Mouse (Mus musculus) limb, embryonic 11.5 days (tissue): ENCODE data around the gene Cct7. TPM values are rescaled to one million over a fixed set of nuclear protein-coding genes. Genes with fewer than 3 reads are reported as not detected.
A peak's percentile ranks its signal among the peaks of the same experiment; 100 is the strongest.
"Not testable (repeated sequence)": the region's sequence is repeated elsewhere in the genome, so short reads cannot be mapped to it uniquely, and the experiment has no call there.

Source experiments
- ATAC-seq: fragments of 200-750 bp; cut with Nextera tagmentation; 2 replicates; pipeline ENCODE4 v1.8.0; 2017; ENCODE audit warnings: low read depth; ENCODE audit not compliant: insufficient number of reproducible peaks, low FRiP score, low TSS enrichment
- DNase-seq: peaks from one replicate; pipeline ENCODE4 v3.0.0-alpha.2; 2015; ENCODE audit warnings: low spot score
- H3K27ac ChIP-seq: fragments of 300-500 bp; sonication (generic); replicated peaks from 2 replicates; pipeline ENCODE4 v1.5.1; 2014; ENCODE audit warnings: low read depth, mild to moderate bottlenecking, low read length
- H3K27me3 ChIP-seq: fragments of 300-500 bp; sonication (generic); 2 replicates; pipeline ENCODE4 v1.6.1; 2014; ENCODE audit warnings: mild to moderate bottlenecking, low read length, mixed read lengths; ENCODE audit not compliant: control insufficient read depth, insufficient read depth
- H3K36me3 ChIP-seq: fragments of 300-500 bp; sonication (generic); 2 replicates; pipeline ENCODE4 v1.6.1; 2014; ENCODE audit warnings: mild to moderate bottlenecking, low read length, moderate library complexity, mixed read lengths; ENCODE audit not compliant: control insufficient read depth, insufficient read depth
- H3K4me1 ChIP-seq: fragments of 300-500 bp; sonication (generic); 2 replicates; pipeline ENCODE4 v1.6.1; 2014; ENCODE audit warnings: low read length, mixed read lengths; ENCODE audit not compliant: control insufficient read depth, insufficient read depth
- H3K4me2 ChIP-seq: fragments of 300-500 bp; sonication (generic); 2 replicates; pipeline ENCODE4 v1.6.1; 2014; ENCODE audit warnings: low read depth, mild to moderate bottlenecking, moderate library complexity; ENCODE audit not compliant: severe bottlenecking
- H3K4me3 ChIP-seq: fragments of 300-500 bp; sonication (generic); 2 replicates; pipeline ENCODE4 v1.5.1; 2014; ENCODE audit warnings: low read depth, low read length
- H3K9ac ChIP-seq: fragments of 300-500 bp; sonication (generic); 2 replicates; pipeline ENCODE4 v1.6.1; 2014; ENCODE audit warnings: mild to moderate bottlenecking, low read length
- H3K9me3 ChIP-seq: fragments of 300-500 bp; sonication (generic); 2 replicates; pipeline ENCODE4 v1.6.1; 2016; ENCODE audit warnings: low read length; ENCODE audit not compliant: control insufficient read depth
- WGBS: fragments of 180-500 bp; shearing (Covaris S2); extraction: QIAGEN DNeasy Blood & Tissue Kit; methylation state at CpG from one replicate; pipeline ENCODE4 v1.1.7; 2014; 5-methylcytosine and 5-hydroxymethylcytosine counted together
- polyA plus RNA-seq: library from polyadenylated mRNA; unstranded; fragments of >200 nt; fragmentation: Nextera tagmentation; extraction: Ambion mirVana; gene quantifications from 2 replicates; pipeline ENCODE4 v1.2.1, GENCODE M21; 2014

Gene Cct7
- polyA plus RNA-seq, 1 experiment from 2014 or later = 718 TPM

GRCm38 (mm10) chr6:85445286-85445685 lies 6.0 kb upstream of the Cct7 start:
- WGBS = 81% methylated on average over 5 of the region's 5 CpGs

GRCm38 (mm10) chr6:85447351-85447750 lies 4.0 kb upstream of the Cct7 start:
- no peak overlapping the region for H3K9ac ChIP-seq
- H3K27ac ChIP-seq = no peak overlapping the region
- 78% methylated on average over 6 of the region's 6 CpGs for WGBS
- no peak for DNase-seq
- H3K4me1 ChIP-seq = no peaks in the 10 kb centered on the region; the same call in 1 of the 2 replicates
- ATAC-seq = no peak
- H3K36me3 ChIP-seq = peaks cover 10% of the 10 kb centered on the region
- H3K9me3 ChIP-seq = no peaks in the 10 kb centered on the region
- H3K4me3 ChIP-seq = no peak overlapping the region
- no peak overlapping the region for H3K4me2 ChIP-seq
- no peaks in the 10 kb centered on the region for H3K27me3 ChIP-seq

More at GRCm38 (mm10) chr6:85445286-85445685, 6.0 kb upstream of the Cct7 start:
- DNase-seq = no peak
- Histone ChIP-seq H3K4me1 (no peaks in the 10 kb centered on the region), H3K27ac (no peak overlapping the region), H3K9ac (no peak overlapping the region), H3K36me3 (peaks cover 10% of the 10 kb centered on the region), H3K9me3 (no peaks in the 10 kb centered on the region), H3K27me3 (no peaks in the 10 kb centered on the region), H3K4me3 (no peak overlapping the region), H3K4me2 (no peak overlapping the region)
- ATAC-seq = no peak

- not testable (repeated sequence) for ATAC-seq
- WGBS = 76% methylated on average over 1 of the region's 1 CpGs
Measured at GRCm38 (mm10) chr6:85450140-85450539, 1.2 kb upstream of the Cct7 start.

GRCm38 (mm10) chr6:85451664-85452410 lies 523 bp downstream of the Cct7 start, which contains the start of gene Pradc1:
TSS of gene Pradc1 (minus strand) at chr6:85451970.
- peak; percentile 92 for ATAC-seq
- peaks cover 13% of the 10 kb centered on the region for H3K4me1 ChIP-seq
- under 1% methylated on average over 54 of the region's 54 CpGs for WGBS

More at GRCm38 (mm10) chr6:85450140-85450539, 1.2 kb upstream of the Cct7 start:
- H3K36me3 ChIP-seq, H3K9me3 ChIP-seq, DNase-seq, H3K27me3 ChIP-seq, H3K4me2 ChIP-seq, H3K27ac ChIP-seq, H3K9ac ChIP-seq: not testable (repeated sequence)
- H3K4me1 ChIP-seq = peaks cover 13% of the 10 kb centered on the region
- H3K4me3 ChIP-seq = peak overlapping the region; percentile 87; the same call in 1 of the 2 replicates

GRCm38 (mm10) chr6:85452411-85452665 lies 1.0 kb downstream of the Cct7 start:
- no peaks in the 10 kb centered on the region for H3K9me3 ChIP-seq
- peaks cover 2% of the 10 kb centered on the region; the same call in 1 of the 2 replicates for H3K36me3 ChIP-seq
- peaks cover 13% of the 10 kb centered on the region for H3K4me1 ChIP-seq
- H3K27me3 ChIP-seq = no peaks in the 10 kb centered on the region
- H3K4me3 ChIP-seq = peak overlapping the region; percentile 87
- peak overlapping the region; percentile 93 for H3K9ac ChIP-seq
- DNase-seq (no peak), ATAC-seq (no peak)
- H3K4me2 ChIP-seq = peak overlapping the region; percentile 95
- 0% methylated on average over 15 of the region's 15 CpGs for WGBS
- peak overlapping the region; percentile 86 for H3K27ac ChIP-seq

More at GRCm38 (mm10) chr6:85451664-85452410, 523 bp downstream of the Cct7 start, which contains the start of gene Pradc1:
- H3K4me2 ChIP-seq = peak within 1 kb of the TSS; percentile 95
- peak within 1 kb of the TSS; percentile 86 for H3K27ac ChIP-seq
- H3K9ac ChIP-seq = peak within 1 kb of the TSS; percentile 93
- H3K27me3 ChIP-seq = no peaks in the 10 kb centered on the region
- peak within 1 kb of the TSS; percentile 87 for H3K4me3 ChIP-seq
- DNase-seq = peak; percentile 99
- H3K36me3 ChIP-seq = peaks cover 2% of the 10 kb centered on the region; the same call in 1 of the 2 replicates
- H3K9me3 ChIP-seq = no peaks in the 10 kb centered on the region

GRCm38 (mm10) chr6:85452816-85453215 lies 1.5 kb downstream of the Cct7 start:
- H3K27ac ChIP-seq = no peak overlapping the region

GRCm38 (mm10) chr6:85459621-85460020 lies 8.3 kb downstream of the Cct7 start:
- WGBS = 88% methylated on average over 2 of the region's 2 CpGs
- Histone ChIP-seq H3K4me1 (no peaks in the 10 kb centered on the region), H3K27ac (no peak overlapping the region), H3K4me2 (no peak overlapping the region), H3K36me3 (peaks cover 26% of the 10 kb centered on the region), H3K9me3 (no peaks in the 10 kb centered on the region), H3K4me3 (no peak overlapping the region), H3K27me3 (no peaks in the 10 kb centered on the region), H3K9ac (no peak overlapping the region)
- no peak for DNase-seq
- ATAC-seq = no peak

More at GRCm38 (mm10) chr6:85452816-85453215, 1.5 kb downstream of the Cct7 start:
- Histone ChIP-seq H3K36me3 (no peaks in the 10 kb centered on the region), H3K4me1 (peaks cover 13% of the 10 kb centered on the region), H3K4me2 (peak overlapping the region; percentile 95), H3K9ac (peak overlapping the region; percentile 93), H3K4me3 (peak overlapping the region; percentile 87), H3K9me3 (no peaks in the 10 kb centered on the region), H3K27me3 (no peaks in the 10 kb centered on the region)
- DNase-seq (peak; percentile 24), ATAC-seq (no peak)
- WGBS = 11% methylated on average over 7 of the region's 7 CpGs

- no peaks in the 10 kb centered on the region for H3K4me1 ChIP-seq
- no peak for DNase-seq
- H3K9me3 ChIP-seq = no peaks in the 10 kb centered on the region
- no peak for ATAC-seq
- no peak overlapping the region for H3K27ac ChIP-seq
- no peak overlapping the region for H3K9ac ChIP-seq
- peaks cover 44% of the 10 kb centered on the region for H3K36me3 ChIP-seq
- H3K27me3 ChIP-seq = no peaks in the 10 kb centered on the region
- H3K4me3 ChIP-seq = no peak overlapping the region
- H3K4me2 ChIP-seq = no peak overlapping the region
Measured at GRCm38 (mm10) chr6:85465381-85465780, 14.1 kb downstream of the Cct7 start.
